Mouse (Mus musculus): Measurements from ENCODE around the gene Glis1. TPM values are rescaled to one million over a fixed set of nuclear protein-coding genes. Genes with fewer than 3 reads are reported as not detected.

Gene Glis1
- total RNA-seq, 1 experiment, result 0.98 TPM

DNA sequence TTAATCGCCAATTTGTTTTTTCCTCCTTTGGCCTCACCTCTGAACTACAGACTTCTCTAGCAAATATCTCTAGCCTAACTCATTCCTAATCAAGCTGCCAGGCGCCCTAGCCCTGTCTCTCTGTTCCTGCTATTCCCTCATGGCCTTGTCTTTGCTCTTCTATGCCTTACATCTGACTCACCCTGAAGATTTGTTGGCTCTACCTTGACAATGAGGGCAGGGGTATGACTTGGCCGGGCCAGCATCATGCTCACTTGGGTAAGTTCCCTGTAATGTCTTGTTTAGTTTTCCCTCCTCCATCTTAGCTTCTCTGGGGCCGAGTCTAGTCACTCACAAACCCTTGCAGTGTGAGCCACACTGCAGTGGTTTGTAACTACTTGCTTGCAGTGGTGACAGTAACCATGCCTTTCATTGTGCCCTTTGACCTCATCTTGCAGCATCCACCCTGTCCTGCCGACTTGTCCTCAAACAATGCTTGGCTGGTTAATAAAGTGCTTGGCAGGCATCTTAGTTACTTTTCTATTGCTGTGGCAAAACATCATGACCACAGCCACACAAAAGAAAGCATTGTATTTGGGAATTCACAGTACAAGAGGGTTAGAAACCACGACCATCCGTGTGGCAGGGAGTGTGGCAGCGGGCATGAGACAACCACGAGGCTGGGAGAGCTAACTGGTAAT is 61.5 kb downstream of the Glis1 start:
- no peaks in the 10 kb centered on the region for H3K4me1 ChIP-seq (ENCODE audit: control insufficient read depth in 2 of 2, insufficient read depth in 2 of 2, low read length in 2 of 2, poor library complexity in 1 of 2)
- no peaks in the 10 kb centered on the region for H3K36me3 ChIP-seq (ENCODE audit: control insufficient read depth, insufficient read depth, low read length, poor library complexity, severe bottlenecking)
- no peak for TF ChIP-seq MAFK (IDR thresholded peaks at IDR 0.05; ENCODE audit: insufficient read depth, low read depth, low read length)
- TF ChIP-seq ZNF384 (IDR thresholded peaks at IDR 0.05; ENCODE audit: low read depth, low read length), result no peak
- TF ChIP-seq CHD2 (IDR thresholded peaks at IDR 0.05; ENCODE audit: low read depth, low read length), result no peak
- no peak for TF ChIP-seq ZC3H11A (IDR thresholded peaks at IDR 0.05; ENCODE audit: borderline replicate concordance, low read depth, low read length)
- no peak for TF ChIP-seq HCFC1 (IDR thresholded peaks at IDR 0.05; ENCODE audit: borderline replicate concordance, insufficient read depth, low read length)
- DNase-seq (ENCODE audit: low read depth, low spot score), result no peak
- H3K9ac ChIP-seq (ENCODE audit: insufficient read depth, low read depth, low read length, poor library complexity, severe bottlenecking), result no peak overlapping the region
- in situ Hi-C loops (cut with MboI; ENCODE audit: low sequenced_read_pairs in 2 of 2, unreplicated experiment in 2 of 2), result no loop called here
- no peak overlapping the region for H3K27ac ChIP-seq (ENCODE audit: insufficient read depth, low read depth, low read length, poor library complexity, severe bottlenecking)
- no peak overlapping the region for H3K4me3 ChIP-seq (ENCODE audit: insufficient read depth in 1 of 2, low read depth in 1 of 2, low read length in 2 of 2, poor library complexity in 1 of 2, severe bottlenecking in 1 of 2)
- no peaks in the 10 kb centered on the region for H3K9me3 ChIP-seq (ENCODE audit: control insufficient read depth, insufficient read depth, low read depth, low read length)

GRCm38 (mm10) chr4:107497430-107497935 is 63.1 kb downstream of the Glis1 start:
- in situ Hi-C loops (cut with MboI; ENCODE audit: low sequenced_read_pairs in 2 of 2, unreplicated experiment in 2 of 2), result no loop called here
- Histone ChIP-seq H3K27ac (ENCODE audit: insufficient read depth, low read depth, low read length, poor library complexity, severe bottlenecking) (no peak overlapping the region), H3K4me3 (ENCODE audit: insufficient read depth in 1 of 2, low read depth in 1 of 2, low read length in 2 of 2, poor library complexity in 1 of 2, severe bottlenecking in 1 of 2) (no peak overlapping the region), H3K9ac (ENCODE audit: insufficient read depth, low read depth, low read length, poor library complexity, severe bottlenecking) (no peak overlapping the region), H3K36me3 (ENCODE audit: control insufficient read depth, insufficient read depth, low read length, poor library complexity, severe bottlenecking) (no peaks in the 10 kb centered on the region), H3K9me3 (ENCODE audit: control insufficient read depth, insufficient read depth, low read depth, low read length) (no peaks in the 10 kb centered on the region), H3K4me1 (ENCODE audit: control insufficient read depth in 2 of 2, insufficient read depth in 2 of 2, low read length in 2 of 2, poor library complexity in 1 of 2) (no peaks in the 10 kb centered on the region)
- no peak for TF ChIP-seq CHD2 (IDR thresholded peaks at IDR 0.05; ENCODE audit: low read depth, low read length)
- no peak for TF ChIP-seq ZC3H11A (IDR thresholded peaks at IDR 0.05; ENCODE audit: borderline replicate concordance, low read depth, low read length)
- no peak for TF ChIP-seq ZNF384 (IDR thresholded peaks at IDR 0.05; ENCODE audit: low read depth, low read length)
- TF ChIP-seq HCFC1 (IDR thresholded peaks at IDR 0.05; ENCODE audit: borderline replicate concordance, insufficient read depth, low read length), result no peak
- TF ChIP-seq MAFK (IDR thresholded peaks at IDR 0.05; ENCODE audit: insufficient read depth, low read depth, low read length), result no peak
- no peak for DNase-seq (ENCODE audit: low read depth, low spot score)

GRCm38 (mm10) chr4:107502601-107503051 is 68.2 kb downstream of the Glis1 start:
- H3K9ac ChIP-seq (ENCODE audit: insufficient read depth, low read depth, low read length, poor library complexity, severe bottlenecking), result no peak overlapping the region
- DNase-seq (ENCODE audit: low read depth, low spot score), result no peak
- no peak for TF ChIP-seq HCFC1 (IDR thresholded peaks at IDR 0.05; ENCODE audit: borderline replicate concordance, insufficient read depth, low read length)
- TF ChIP-seq MAFK (IDR thresholded peaks at IDR 0.05; ENCODE audit: insufficient read depth, low read depth, low read length), result no peak
- TF ChIP-seq CHD2 (IDR thresholded peaks at IDR 0.05; ENCODE audit: low read depth, low read length), result no peak
- no peak for TF ChIP-seq ZNF384 (IDR thresholded peaks at IDR 0.05; ENCODE audit: low read depth, low read length)
- no peak for TF ChIP-seq ZC3H11A (IDR thresholded peaks at IDR 0.05; ENCODE audit: borderline replicate concordance, low read depth, low read length)
- in situ Hi-C loops (cut with MboI; ENCODE audit: low sequenced_read_pairs in 2 of 2, unreplicated experiment in 2 of 2), result no loop called here
- no peak overlapping the region for H3K27ac ChIP-seq (ENCODE audit: insufficient read depth, low read depth, low read length, poor library complexity, severe bottlenecking)
- no peaks in the 10 kb centered on the region for H3K36me3 ChIP-seq (ENCODE audit: control insufficient read depth, insufficient read depth, low read length, poor library complexity, severe bottlenecking)
- no peaks in the 10 kb centered on the region for H3K4me1 ChIP-seq (ENCODE audit: control insufficient read depth in 2 of 2, insufficient read depth in 2 of 2, low read length in 2 of 2, poor library complexity in 1 of 2)
- no peaks in the 10 kb centered on the region for H3K9me3 ChIP-seq (ENCODE audit: control insufficient read depth, insufficient read depth, low read depth, low read length)
- H3K4me3 ChIP-seq (ENCODE audit: insufficient read depth in 1 of 2, low read depth in 1 of 2, low read length in 2 of 2, poor library complexity in 1 of 2, severe bottlenecking in 1 of 2), result no peak overlapping the region

GRCm38 (mm10) chr4:107514981-107515380 is 80.6 kb downstream of the Glis1 start:
- Histone ChIP-seq H3K36me3 (ENCODE audit: control insufficient read depth, insufficient read depth, low read length, poor library complexity, severe bottlenecking) (no peaks in the 10 kb centered on the region), H3K9me3 (ENCODE audit: control insufficient read depth, insufficient read depth, low read depth, low read length) (no peaks in the 10 kb centered on the region), H3K9ac (ENCODE audit: insufficient read depth, low read depth, low read length, poor library complexity, severe bottlenecking) (no peak overlapping the region), H3K4me1 (ENCODE audit: control insufficient read depth in 2 of 2, insufficient read depth in 2 of 2, low read length in 2 of 2, poor library complexity in 1 of 2) (no peaks in the 10 kb centered on the region), H3K27ac (ENCODE audit: insufficient read depth, low read depth, low read length, poor library complexity, severe bottlenecking) (no peak overlapping the region), H3K4me3 (ENCODE audit: insufficient read depth in 1 of 2, low read depth in 1 of 2, low read length in 2 of 2, poor library complexity in 1 of 2, severe bottlenecking in 1 of 2) (no peak overlapping the region)
- no peak for DNase-seq (ENCODE audit: low read depth, low spot score)
- in situ Hi-C loops (cut with MboI; ENCODE audit: low sequenced_read_pairs in 2 of 2, unreplicated experiment in 2 of 2), result no loop called here
- TF ChIP-seq ZNF384 (IDR thresholded peaks at IDR 0.05; ENCODE audit: low read depth, low read length) (no peak), HCFC1 (IDR thresholded peaks at IDR 0.05; ENCODE audit: borderline replicate concordance, insufficient read depth, low read length) (no peak), ZC3H11A (IDR thresholded peaks at IDR 0.05; ENCODE audit: borderline replicate concordance, low read depth, low read length) (no peak), MAFK (IDR thresholded peaks at IDR 0.05; ENCODE audit: insufficient read depth, low read depth, low read length) (no peak), CHD2 (IDR thresholded peaks at IDR 0.05; ENCODE audit: low read depth, low read length) (no peak)

All from ES-E14 (cell line).